ENCODE assay signal across 20 mouse cellular contexts in the genomic region with DNA sequence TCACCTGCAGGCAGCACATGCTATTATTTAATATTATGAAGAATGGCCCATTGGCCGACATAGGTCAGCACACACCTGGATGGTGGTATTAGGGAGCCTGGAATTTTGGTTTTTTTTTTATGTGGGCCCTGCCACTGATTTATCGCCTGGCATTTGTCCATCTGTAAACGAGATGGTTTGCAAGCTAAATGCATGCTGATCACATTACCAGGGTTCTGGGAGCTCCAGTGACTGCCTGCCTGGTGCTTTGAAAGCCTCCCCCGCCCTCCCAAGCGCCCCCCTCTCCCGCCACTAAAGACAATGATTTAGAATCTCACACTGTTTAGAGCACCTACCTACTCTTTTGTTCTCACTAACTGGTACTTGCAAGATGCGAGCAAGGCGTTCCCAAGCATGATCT.
DNase-seq lines count a peak whose midpoint lies in the region; ATAC-seq and TF ChIP-seq lines count a peak whose summit lies in the region.
"Had no signal": no experiment of that assay in that cellular context is flagged by ENCODE, and none has a peak within 500 bp of the region (broad histone marks: within the 10 kb centered on the region; RNA-seq: fewer than 3 reads in every experiment).

No protein-coding gene starts in this region.

- WGBS in heart, embryonic 11.5 days (ENCODE audit: insufficient replicate concordance), result 72% methylated on average over 8 of the region's 8 CpGs
- 40% methylated on average over 8 of the region's 8 CpGs for WGBS in embryonic facial prominence, embryonic 10.5 days
- 7% methylated on average over 8 of the region's 8 CpGs for WGBS in limb, embryonic 11.5 days
- 55% methylated on average over 8 of the region's 8 CpGs for WGBS in hindbrain, postnatal 0 days

- H3K4me3 ChIP-seq in heart, embryonic 11.5 days (ENCODE audit: low read depth, low read length), result no peak overlapping the region
- H3K4me3 ChIP-seq in embryonic facial prominence, embryonic 10.5 days, result peak overlapping the region; percentile 35
- H3K4me3 ChIP-seq in limb, embryonic 11.5 days (ENCODE audit: low read depth, low read length), result no peak overlapping the region
- H3K4me3 ChIP-seq in hindbrain, postnatal 0 days (ENCODE audit: low read length), result no peak overlapping the region
- H3K4me3 ChIP-seq: erythroblast, embryonic 14.5 days; left cerebral cortex, adult 2 months; liver, embryonic 12.5 days had no signal

- no peaks in the 10 kb centered on the region for H3K27me3 ChIP-seq in heart, embryonic 11.5 days (ENCODE audit: control insufficient read depth, insufficient read depth, low read length)
- 0 out of 2 replicates have a peak, but pooled peaks cover 2% of the 10 kb centered on the region for H3K27me3 ChIP-seq in embryonic facial prominence, embryonic 10.5 days (replicated peaks; ENCODE audit: low read depth, poor library complexity, severe bottlenecking)
- no peaks in the 10 kb centered on the region for H3K27me3 ChIP-seq in limb, embryonic 11.5 days (ENCODE audit: control insufficient read depth, insufficient read depth, low read length)
- H3K27me3 ChIP-seq in hindbrain, postnatal 0 days (ENCODE audit: insufficient read depth, low read length), result no peaks in the 10 kb centered on the region
- H3K27me3 ChIP-seq: liver, embryonic 12.5 days; lung, embryonic 15.5 days; neural tube, embryonic 13.5 days had no signal

- TF ChIP-seq CTCF in hindbrain, postnatal 0 days (IDR thresholded peaks at IDR 0.05; ENCODE audit: low read depth), result no peak

- peak; percentile 30 for DNase-seq in heart, adult 11 months
- DNase-seq in ES-CJ7 (ENCODE audit: low read depth, low spot score), result peak; percentile 20
- DNase-seq in embryonic facial prominence, embryonic 10.5 days (ENCODE audit: low spot score), result peak; percentile 30
- peak; percentile 76 for DNase-seq in limb, embryonic 11.5 days (ENCODE audit: low spot score)
- DNase-seq in thymus, postnatal 10 days (ENCODE audit: low spot score in 2 of 2), result no peak
- DNase-seq in adrenal gland, postnatal 4 days (ENCODE audit: low spot score in 2 of 2), result no peak
- DNase-seq in hindbrain, postnatal 0 days (ENCODE audit: low spot score), result no peak
- DNase-seq: cerebellum, adult 11-12 months; cerebellum, postnatal 25 days; heart, postnatal 36 days; kidney, adult 9 months; right cerebral cortex, postnatal 4 days had no signal

- H3K27ac ChIP-seq in heart, embryonic 11.5 days (ENCODE audit: low read depth, low read length), result no peak overlapping the region
- H3K27ac ChIP-seq in embryonic facial prominence, embryonic 10.5 days (replicated peaks), result peak overlapping the region; percentile 86
- H3K27ac ChIP-seq in limb, embryonic 11.5 days (replicated peaks; ENCODE audit: low read depth, low read length), result peak overlapping the region; percentile 89
- H3K27ac ChIP-seq in hindbrain, postnatal 0 days, result no peak overlapping the region
- H3K27ac ChIP-seq: heart, embryonic 13.5 days; left cerebral cortex, adult 2 months; liver, embryonic 12.5 days; lung, embryonic 15.5 days; neural tube, embryonic 13.5 days had no signal

- no peak for ATAC-seq in heart, embryonic 11.5 days (replicated peaks; ENCODE audit: insufficient number of reproducible peaks, low FRiP score, low TSS enrichment)
- ATAC-seq in limb, embryonic 11.5 days (ENCODE audit: insufficient number of reproducible peaks, low FRiP score, low TSS enrichment, low read depth), result no peak
- no peak for ATAC-seq in hindbrain, postnatal 0 days
- ATAC-seq: forebrain, embryonic 16.5 days; liver, embryonic 12.5 days had no signal

- no peak overlapping the region for H3K9ac ChIP-seq in heart, embryonic 11.5 days (ENCODE audit: low read depth, low read length)
- H3K9ac ChIP-seq in limb, embryonic 11.5 days (ENCODE audit: low read length), result no peak overlapping the region
- no peak overlapping the region for H3K9ac ChIP-seq in hindbrain, postnatal 0 days (replicated peaks; ENCODE audit: low read length)
- H3K9ac ChIP-seq: liver, embryonic 12.5 days; lung, embryonic 15.5 days; neural tube, embryonic 13.5 days had no signal

- H3K4me1 ChIP-seq in heart, embryonic 11.5 days (ENCODE audit: control insufficient read depth, insufficient read depth, low read length), result no peaks in the 10 kb centered on the region
- H3K4me1 ChIP-seq in embryonic facial prominence, embryonic 10.5 days, result peaks cover 61% of the 10 kb centered on the region
- peaks cover 25% of the 10 kb centered on the region for H3K4me1 ChIP-seq in limb, embryonic 11.5 days (ENCODE audit: control insufficient read depth, insufficient read depth, low read length)
- no peaks in the 10 kb centered on the region for H3K4me1 ChIP-seq in hindbrain, postnatal 0 days (ENCODE audit: insufficient read depth, low read length)
- H3K4me1 ChIP-seq: liver, embryonic 12.5 days had no signal

- no peaks in the 10 kb centered on the region for H3K36me3 ChIP-seq in heart, embryonic 11.5 days (ENCODE audit: control insufficient read depth, insufficient read depth, low read length)
- no peaks in the 10 kb centered on the region for H3K36me3 ChIP-seq in embryonic facial prominence, embryonic 10.5 days (replicated peaks)
- no peaks in the 10 kb centered on the region for H3K36me3 ChIP-seq in limb, embryonic 11.5 days (ENCODE audit: control insufficient read depth, insufficient read depth, low read length)
- no peaks in the 10 kb centered on the region for H3K36me3 ChIP-seq in hindbrain, postnatal 0 days (ENCODE audit: insufficient read depth, low read length)
- H3K36me3 ChIP-seq: heart, embryonic 13.5 days; liver, embryonic 12.5 days; lung, embryonic 15.5 days; neural tube, embryonic 13.5 days had no signal

- no peaks in the 10 kb centered on the region; the same call in 1 of the 2 replicates for H3K9me3 ChIP-seq in heart, embryonic 11.5 days (replicated peaks; ENCODE audit: control insufficient read depth, low read length)
- H3K9me3 ChIP-seq in embryonic facial prominence, embryonic 10.5 days, result no peaks in the 10 kb centered on the region
- H3K9me3 ChIP-seq in limb, embryonic 11.5 days (ENCODE audit: control insufficient read depth, low read length), result no peaks in the 10 kb centered on the region
- H3K9me3 ChIP-seq in hindbrain, postnatal 0 days (ENCODE audit: low read length), result no peaks in the 10 kb centered on the region
- H3K9me3 ChIP-seq: heart, embryonic 13.5 days; liver, embryonic 12.5 days; lung, embryonic 15.5 days; neural tube, embryonic 13.5 days had no signal

- H3K4me2 ChIP-seq in heart, embryonic 11.5 days, result no peak overlapping the region
- H3K4me2 ChIP-seq in limb, embryonic 11.5 days (ENCODE audit: low read depth, severe bottlenecking), result peak overlapping the region; percentile 37; the same call in 1 of the 2 replicates
- H3K4me2 ChIP-seq in hindbrain, postnatal 0 days (ENCODE audit: low read depth, low read length), result no peak overlapping the region
- H3K4me2 ChIP-seq: liver, embryonic 12.5 days had no signal

Comparison
In these comparisons a context has a peak if more than half of its experiments do, and no peak if none do; other contexts are left out.
1. DNase-seq: peak in heart, adult 11 months (single experiment), ES-CJ7 (single experiment), embryonic facial prominence, embryonic 10.5 days (single experiment) and limb, embryonic 11.5 days (single experiment); none in thymus, postnatal 10 days (0 of 2), adrenal gland, postnatal 4 days (0 of 2) and hindbrain, postnatal 0 days (single experiment).
2. H3K27ac ChIP-seq: peak in embryonic facial prominence, embryonic 10.5 days (single experiment) and limb, embryonic 11.5 days (single experiment); none in heart, embryonic 11.5 days (single experiment) and hindbrain, postnatal 0 days (single experiment).